Mouse (Mus musculus) testis, postnatal 14 days (tissue): ENCODE results near the gene Itk.

ENCODE experiments used
- DNase-seq: peaks from one replicate; pipeline ENCODE4 v3.0.0; 2021; ENCODE audit warnings: low spot score

The Itk gene

DNA sequence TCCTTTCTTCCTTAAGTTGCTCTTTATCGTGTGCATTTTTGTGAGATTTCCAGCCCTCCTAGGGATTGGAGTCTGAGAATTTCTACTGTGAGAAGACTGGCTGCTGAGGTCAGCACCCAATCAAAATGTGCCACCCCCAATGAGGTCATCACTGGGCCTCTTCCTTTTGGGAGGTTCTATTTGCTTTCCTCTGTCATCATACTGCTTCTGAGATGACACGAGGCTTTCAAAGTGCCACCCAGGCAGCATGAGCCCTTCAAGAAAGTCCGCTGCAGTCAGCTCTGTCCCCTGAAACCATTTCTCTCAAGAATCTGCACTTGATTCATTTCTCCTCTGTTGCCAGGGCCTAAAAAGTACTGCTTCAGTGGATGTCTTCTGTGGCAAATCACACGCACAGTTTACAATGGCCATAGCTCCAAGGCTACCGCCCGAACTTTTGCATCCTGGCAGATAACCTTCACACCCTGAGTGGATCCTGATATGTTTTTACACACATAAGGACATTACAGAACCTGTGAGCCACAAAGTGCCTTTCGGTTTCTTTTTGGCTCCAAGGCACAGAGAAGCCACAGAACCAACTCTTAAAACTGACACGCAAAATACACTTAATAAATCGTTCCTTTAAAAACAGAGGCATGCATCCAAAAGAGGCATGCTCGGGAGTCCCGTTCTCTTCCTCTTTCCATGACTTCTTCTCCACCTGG lies 80.9 kb downstream of the Itk start:
- no peak for DNase-seq

DNA sequence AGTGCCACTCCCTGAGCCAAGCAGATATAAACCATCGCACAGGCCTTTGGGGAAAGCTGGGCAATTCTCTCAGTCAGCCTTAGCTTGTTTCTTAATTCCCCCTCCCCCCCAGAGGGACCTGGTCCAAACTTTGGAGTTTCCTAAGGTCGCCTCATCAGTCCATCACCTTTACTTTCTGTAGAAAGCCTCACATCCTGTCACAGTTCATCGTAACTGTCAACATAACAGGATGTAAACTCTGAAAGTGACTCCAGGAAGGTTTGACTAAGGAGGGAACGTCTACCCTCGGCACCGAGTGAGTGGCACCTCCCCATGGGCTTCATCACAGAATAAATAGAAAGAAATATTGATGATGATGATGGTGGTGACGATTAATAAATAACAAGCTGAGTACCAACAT lies 81.5 kb downstream of the Itk start:
- DNase-seq = no peak

DNA sequence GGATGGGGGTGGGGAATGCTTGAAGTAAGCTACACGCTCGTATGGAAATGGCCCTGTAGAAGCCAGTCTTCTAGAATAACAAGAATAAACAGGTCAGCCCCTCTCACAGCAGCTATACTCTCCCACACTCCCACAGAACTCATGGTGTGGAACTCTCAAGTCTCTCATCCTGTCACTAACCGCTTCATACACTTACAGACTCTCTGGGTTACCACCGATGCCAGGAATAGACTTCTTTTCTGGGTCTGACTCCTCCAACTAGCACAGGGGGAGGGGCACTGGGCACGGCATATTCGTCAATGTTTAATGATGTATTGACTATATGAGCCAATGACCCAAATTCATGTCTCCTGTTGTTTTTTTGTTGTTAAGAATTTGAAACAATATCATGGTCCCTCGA lies 82.5 kb downstream of the Itk start:
- no peak for DNase-seq

DNA sequence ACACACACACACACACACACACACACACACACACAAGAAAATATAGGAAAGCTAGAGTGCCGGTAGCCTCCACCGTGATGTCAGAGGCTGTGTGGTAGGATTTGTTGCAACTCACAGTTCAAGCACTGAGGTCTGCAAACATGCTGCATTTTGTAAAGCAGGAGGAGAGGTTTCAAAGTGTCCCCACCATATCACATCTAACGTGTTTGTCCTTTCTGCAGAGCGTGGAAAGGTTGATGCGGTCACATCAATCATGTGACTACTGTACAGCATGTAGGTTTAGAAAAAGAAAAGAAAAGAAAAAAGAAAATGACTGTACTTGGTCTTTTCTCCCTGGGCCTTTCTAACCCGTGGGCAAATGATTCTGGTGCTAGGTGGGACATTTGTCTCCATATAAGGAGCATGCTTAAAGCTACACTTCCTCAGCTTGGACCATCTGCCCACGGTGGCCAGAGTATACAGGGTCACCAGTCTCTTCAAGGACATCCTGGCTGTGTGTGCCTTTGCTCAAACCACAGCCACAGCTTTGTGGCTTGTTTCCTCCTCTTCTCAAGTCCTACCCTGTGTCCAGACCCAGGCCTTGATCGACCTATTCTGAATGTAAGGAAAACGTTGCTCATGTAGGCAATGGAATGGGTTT lies 83.3 kb downstream of the Itk start:
- no peak for DNase-seq

DNA sequence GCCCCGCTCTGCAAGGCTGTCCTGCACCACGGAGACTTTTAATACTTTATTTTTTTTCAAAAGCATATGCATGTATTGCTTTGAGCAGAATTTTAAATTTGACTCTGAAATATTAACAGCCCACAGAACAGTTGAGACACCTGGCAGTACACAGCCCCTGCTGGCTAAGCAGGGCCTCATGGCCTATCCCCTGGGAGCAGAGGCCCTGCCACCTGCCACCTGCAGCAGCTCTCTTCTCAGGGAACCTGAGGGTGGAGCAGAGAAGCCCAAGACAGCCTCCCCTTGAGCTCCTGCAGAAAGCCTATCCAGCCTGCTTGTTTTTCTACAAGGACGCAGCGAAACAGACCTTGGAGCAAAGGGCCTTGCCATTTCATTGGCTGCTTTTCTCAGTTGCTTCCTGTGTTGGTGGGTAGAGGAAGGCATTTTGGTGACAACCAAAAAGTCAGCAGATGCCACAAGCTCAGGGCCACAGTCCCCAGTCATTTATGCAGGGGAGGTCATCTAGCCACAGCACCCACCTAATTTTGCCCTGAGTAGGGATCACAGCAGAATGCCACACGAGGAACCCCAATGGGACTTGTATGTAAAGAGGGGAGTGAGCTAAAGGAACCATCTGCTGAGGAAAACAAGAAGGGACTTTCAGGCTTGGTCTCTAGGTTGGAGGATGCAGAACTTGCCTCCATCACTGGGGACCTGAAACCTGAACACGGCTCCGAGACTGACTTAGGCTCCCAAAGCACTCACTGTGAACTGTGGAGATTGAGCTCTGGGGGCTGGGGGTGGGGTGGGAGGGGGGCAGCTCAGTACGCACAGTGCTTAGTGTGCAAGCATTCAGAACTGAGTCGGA lies 84.2 kb downstream of the Itk start:
- DNase-seq = no peak

DNA sequence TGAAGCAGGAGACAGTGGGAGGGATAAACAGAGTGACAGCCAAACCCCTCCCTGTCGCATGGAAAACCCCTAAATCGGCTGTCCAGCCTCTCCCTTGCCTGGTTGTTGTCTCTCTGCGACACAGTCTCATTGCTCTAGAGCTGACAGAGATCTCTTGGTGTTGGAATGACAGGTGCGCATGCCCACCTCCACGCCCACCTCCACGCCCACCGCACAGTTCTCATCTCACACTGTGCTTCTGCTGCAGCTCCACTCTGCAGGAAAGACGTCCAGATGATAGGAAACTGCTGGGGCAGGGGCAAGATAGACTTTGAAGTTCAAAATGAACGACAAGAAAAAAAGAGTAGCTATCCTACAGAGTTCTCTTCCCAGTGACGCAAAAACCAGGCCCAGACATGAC lies 85.2 kb downstream of the Itk start:
- DNase-seq = no peak

DNA sequence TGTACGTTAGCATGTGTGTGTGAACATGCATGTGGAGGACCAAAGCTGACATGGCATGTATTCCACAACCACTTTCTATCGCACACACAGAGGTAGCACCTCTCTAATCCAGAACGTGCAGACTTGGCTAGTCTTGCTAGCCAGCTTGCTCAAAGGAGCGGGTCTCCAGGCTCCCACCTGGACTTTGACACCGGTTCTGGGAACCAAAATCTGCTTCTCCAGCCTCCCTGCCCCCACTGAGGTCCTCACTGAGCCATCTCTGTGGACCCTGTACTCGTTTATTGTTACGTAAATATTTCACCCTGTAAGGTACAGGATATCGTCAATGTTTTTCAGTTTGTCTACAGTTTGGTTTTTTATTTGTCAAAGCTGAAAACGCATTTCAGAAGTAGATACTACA lies 86.8 kb downstream of the Itk start:
- no peak for DNase-seq

DNA sequence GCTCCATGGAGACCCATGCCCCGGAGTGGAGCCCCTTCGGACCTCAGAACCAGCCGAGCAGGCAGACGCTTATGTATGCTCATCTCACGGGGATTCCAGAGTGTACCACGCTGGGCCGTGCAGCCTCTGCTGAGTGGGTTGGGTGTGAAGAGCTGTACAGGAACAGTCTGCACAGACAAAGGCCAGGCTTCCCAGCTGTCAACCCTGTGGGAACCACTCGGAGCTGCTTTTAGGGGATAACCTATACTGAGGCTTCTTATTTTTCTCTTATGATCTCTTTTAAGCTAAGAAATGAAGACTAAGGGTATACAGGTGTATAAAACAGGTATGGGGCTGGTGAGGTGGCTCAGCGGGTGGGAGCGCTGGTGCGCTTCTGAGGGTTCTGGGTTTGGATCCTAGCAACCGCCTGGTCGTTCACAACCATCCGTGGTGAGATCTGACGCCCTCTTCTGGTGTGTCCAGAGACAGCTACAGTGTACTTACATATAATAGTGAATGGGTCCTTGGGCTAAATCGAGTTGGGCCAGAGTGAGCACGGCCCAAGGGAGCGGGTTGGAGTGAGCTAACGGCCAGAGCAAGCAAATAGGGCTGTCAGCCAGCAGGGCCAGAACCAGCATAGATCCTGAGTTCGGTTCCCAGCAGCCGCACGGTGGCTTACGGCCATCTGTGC lies 87.6 kb downstream of the Itk start:
- DNase-seq = no peak

DNA sequence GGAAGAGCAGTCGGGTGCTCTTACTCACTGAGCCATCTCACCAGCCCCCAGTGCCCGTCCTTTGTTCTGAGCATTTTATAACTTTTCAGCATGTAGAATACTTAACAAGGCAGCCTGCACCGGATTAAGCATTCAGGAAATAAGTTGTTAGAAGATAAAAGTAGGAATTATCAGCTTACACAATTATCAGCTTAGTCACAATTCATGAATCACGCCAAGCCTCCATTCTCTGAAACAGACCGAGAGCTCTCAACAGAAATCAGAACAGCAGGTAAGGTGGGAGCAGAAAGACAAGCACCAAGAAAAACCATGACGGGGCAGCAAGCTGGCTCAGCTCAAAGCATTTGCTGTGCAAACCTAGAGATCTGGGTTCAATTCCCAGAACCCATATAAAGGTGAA lies 89.4 kb downstream of the Itk start:
- DNase-seq = no peak

DNA sequence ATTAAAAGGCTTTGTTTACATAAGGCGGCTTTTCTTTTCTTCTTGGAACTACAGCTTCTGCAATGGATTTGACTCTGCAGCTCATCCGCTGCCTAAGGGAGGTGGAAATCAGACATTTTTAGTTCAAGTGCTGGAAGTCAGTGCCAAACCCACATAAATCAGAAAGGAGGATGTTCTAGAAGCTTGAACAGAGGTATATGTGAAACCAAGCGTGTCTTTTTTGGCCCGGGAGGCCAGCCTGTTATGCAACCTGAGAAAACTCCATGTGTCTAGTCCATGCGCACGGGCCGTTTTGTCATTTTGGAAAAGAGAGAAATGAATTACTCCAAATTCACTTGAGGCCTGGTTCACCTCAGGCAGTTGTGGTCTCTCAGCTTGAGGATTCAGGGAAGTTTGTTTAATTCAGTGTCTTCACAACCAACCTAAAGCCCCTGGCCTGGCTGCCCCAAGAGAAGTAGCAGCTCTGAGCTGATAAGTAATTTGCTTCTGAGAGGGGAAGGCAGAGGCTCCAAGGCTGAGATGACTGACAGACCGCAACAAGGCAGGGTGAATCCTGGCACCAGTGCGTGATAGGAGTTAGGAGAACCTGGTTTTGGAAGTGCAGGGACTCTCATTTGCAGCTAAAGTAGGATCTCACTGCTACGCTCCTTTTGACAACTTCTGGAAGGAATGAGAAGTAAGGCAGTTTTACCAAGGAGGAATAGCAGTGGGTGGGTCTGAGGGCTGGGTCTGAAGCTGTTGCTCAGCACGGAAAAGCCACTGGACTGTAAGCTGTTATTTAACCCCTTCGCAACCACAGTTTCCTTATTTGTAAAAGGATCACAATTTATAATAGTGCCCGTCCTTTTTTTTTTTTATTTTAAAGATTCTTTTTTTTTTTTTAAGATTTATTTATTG lies 90.2 kb downstream of the Itk start:
- DNase-seq = no peak

DNA sequence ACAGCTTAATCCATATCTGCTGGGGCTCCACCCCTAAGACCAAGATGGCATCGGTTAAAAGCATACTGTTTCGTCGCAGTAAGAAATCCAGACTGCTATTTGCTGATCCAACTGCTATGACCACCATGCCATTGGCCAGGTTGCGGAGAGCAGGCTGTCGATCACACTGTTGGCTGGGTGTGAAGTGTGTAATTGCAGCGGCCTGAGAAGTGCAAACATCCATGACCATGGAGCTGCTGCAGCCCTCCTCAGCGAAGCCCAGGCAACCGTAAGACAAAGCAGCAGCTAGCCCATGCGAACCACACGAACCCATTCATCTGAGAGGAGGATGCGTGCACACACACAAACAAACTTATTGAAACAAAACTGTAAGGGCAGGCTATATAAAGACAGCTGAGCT lies 94.9 kb downstream of the Itk start:
- DNase-seq = no peak

DNA sequence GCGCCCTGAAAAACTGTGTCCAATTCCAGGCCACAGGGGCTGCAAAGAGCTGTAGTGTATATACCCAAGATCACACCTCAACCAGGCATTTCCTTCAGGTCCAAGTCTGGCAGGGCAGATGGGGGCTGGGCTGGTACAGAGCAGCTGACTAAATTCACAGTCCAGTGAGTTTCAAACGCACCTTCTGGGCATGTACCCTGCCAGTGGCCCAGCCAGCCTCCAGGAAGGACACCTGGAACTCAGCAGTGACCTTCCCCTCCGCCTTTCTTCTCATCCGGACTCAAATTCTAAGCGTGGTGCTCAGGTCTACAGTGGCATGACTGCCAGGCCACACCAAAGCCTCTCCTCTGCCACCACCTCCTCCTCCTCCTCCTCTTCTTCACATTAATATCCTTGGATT lies 95.8 kb downstream of the Itk start:
- no peak for DNase-seq

DNA sequence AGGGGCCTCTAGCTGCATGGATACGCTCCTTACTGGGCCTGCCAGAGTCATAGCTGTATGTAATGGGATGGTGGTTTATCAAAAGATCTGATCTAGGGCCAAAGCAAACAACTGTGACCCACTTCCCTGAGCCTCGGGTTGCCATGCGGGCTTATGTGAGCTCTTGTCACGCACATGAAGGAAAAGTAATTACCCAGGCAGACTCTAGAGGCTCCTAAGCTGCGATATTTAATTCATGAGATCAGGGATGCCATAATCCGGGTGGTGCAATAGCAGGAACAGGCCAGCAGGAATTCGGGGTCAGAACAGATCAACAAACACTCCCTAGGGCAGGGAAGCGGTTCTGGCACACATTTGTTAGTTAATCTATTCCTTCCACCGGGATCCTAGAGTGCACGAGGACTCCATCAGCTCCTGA lies 98.3 kb downstream of the Itk start:
- DNase-seq = no peak

DNA sequence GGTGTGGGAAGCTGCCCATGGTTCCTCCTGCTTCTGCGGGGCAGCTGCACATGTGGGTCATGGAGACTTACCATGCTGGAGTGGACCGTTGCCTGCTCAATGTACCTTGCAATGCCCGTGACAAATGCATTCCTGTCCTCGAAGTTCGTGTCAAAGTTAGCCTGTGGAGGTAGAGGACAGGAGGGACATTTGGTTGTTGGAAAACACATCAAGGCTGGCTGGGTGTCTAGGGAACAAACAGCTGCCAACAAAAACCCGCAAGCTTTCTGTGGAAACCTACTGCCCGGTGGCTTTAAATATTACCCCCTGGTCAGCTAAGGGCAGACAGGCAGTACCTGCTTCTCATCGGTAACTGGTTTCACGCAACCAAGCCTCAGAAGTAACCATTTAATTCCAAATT lies 99.8 kb downstream of the Itk start:
- no peak for DNase-seq

DNA sequence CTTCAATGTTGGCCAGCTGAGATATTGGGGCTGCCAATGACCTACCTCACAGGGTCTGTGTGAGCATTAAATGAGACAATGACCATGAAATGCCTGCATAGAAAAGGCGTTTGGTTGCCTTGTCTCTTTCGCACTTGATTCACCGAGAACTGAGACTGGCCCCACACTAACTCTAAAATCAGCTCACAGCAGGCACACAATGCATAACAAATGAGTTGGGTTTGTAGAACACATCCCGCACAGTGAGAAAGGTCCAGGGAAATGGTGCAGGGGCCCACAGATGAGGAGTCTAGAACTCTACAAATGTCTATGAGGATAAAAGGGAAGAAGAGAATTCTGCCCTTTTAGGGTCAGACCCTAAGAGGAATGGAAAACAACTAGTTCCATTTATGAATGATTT lies 100.3 kb downstream of the Itk start:
- DNase-seq = no peak

DNA sequence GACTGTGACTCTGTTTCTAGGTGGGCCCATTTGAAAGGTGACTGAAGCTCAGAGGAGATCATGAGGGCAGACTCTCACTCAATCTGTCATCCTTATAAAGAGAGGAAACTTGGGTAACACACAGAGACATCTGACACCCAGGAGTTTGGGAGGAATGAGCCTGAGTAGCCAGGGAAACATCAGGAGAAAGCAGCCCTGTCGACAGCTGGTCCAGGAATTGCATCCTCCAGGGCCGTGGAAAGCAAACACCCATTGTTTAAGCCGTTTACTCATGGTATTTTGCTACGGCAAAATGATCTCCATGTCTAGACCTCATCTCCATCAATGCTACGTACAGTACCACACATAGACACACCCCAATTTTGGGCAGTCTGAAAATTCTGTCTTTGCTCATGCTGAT lies 101.2 kb downstream of the Itk start:
- DNase-seq = no peak

DNA sequence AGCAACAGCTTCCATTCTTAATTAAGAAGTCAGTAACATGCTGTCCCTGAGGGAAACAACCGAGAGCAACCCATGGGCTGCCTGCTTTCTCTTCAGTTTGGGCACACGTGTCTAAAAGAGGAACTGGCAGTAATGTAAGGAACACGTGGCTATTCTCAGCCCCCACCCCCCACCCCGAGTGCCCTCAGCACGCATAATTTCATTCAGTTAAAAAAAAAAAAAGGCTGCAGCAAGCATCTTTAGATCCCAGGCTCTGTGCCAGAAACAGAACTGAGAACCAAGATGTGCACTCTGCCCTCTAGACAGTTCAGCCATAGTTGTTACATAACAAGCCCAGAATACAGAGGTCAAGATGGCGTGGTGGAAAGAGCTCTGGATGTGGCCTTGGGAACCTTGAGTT lies 102.5 kb downstream of the Itk start:
- no peak for DNase-seq

DNA sequence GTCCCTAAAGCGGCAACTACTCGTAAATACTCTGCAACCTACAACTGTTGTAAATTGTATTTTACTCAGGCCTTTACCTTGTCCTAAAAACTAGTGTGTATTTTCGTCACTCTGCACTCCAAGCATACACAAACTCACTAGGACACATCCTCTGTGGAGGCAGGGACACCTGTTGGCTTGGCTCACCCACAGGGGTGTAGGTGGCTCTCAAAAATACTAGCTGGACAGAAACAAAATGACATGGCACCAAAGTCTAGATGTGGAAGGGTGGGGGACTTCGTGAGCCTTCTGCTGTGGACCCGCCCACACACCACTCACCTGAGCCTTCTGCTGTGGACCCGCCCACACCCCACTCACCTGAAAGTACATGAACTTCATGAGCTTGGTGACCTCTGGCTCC lies 105.5 kb downstream of the Itk start:
- DNase-seq = no peak

DNA sequence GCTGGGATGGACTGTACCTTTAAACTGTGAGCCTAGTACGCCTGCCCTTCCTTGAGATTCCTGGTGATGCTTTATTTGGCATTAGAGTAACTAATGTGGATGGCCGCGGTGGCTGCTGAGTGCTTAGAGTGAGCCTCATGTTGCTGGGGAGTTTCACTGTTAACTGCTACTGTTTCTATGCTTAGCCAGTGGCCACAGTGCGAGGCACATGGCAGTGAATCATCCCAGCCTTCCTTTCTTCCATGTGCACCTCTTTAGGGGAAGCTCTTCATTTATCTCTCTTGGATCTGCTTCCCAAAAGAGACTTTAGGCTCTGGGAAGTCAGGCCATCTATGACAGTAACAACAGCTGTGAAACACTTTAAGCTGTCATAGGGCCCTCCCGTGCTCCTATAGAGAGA lies 106.7 kb downstream of the Itk start:
- DNase-seq = no peak

DNA sequence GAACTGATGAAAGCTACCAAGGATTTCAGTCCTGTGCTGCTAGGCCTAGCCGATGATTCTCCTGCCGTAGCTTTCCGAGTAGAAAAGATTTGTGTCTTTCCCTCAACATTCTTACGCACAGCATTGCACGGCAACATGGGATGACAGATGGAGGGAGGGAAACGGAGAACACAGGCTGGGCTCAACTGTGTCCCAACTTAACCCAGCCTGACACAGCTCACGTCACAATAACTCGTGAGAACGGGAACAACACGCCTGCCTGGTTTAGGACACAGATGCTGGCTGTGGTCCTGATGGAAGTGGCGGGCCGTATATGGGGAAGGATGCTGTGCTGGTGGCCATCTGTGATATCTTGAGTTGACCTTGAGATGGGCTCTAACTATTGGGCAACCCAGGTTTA lies 110.6 kb downstream of the Itk start:
- no peak for DNase-seq

DNA sequence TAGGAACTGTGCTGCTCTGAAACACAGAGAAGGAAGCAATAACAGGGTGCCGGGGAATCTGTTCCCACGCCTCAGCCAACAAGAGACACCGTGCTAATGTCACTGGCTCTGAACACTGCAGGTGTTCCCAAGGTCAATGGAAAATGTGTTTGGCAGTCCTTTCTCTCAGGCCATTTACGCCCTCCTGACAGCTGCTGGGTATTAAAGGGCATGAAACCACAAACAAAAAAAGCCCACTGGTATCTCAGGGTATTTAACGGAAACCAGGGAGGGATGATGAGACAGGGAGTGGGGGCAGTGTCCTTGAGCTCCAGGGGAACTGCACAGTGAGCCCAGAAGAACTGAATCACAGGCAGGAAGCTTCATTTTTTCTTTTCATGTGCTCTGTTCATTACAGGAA lies 111.2 kb downstream of the Itk start:
- DNase-seq = no peak

DNA sequence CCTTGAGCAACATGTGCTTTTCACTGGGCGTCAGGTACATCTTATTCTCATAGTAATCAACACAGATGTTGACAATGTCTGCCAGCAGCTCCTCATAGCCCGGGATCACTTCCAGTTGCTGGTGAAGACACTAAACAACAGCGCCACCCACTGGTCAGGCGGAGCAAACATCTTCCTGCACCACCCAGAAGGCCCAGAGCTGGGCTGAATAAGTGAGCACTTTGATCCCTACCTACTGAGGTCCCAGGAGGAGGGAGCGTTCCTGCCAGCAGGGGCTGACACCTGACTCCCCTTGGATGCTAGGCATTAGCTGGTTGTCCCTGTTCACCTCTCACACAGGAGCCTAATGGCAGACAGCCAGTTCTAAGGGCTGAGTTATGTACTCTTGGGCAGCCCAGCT lies 112.5 kb downstream of the Itk start:
- DNase-seq = peak; percentile 53
